Mouse (Mus musculus): ENCODE results near the gene Naa16. TPM values are rescaled to one million over a fixed set of nuclear protein-coding genes. Genes with fewer than 3 reads are reported as not detected.
A peak's percentile ranks its signal among the peaks of the same experiment; 100 is the strongest.

Naa16 gene
- polyA plus RNA-seq, 1 experiment from 2014 or later = 16.8 TPM

- H3K9me3 ChIP-seq (ENCODE audit: control insufficient read depth) = no peaks in the 10 kb centered on the region
- no peak for ATAC-seq
These were observed 20.1 kb upstream of the Naa16 start for GRCm38 (mm10) chr14:79410662-79411061.

GRCm38 (mm10) chr14:79409278-79409830, 18.8 kb upstream of the Naa16 start:
- Histone ChIP-seq H3K27me3 (replicated peaks; ENCODE audit: control insufficient read depth, insufficient read depth, low read length) (no peaks in the 10 kb centered on the region), H3K9ac (ENCODE audit: low read depth, low read length) (no peak overlapping the region), H3K4me1 (replicated peaks; ENCODE audit: control insufficient read depth, insufficient read depth, low read length) (no peaks in the 10 kb centered on the region), H3K36me3 (ENCODE audit: control insufficient read depth, insufficient read depth) (peaks cover 28% of the 10 kb centered on the region; the same call in 1 of the 2 replicates), H3K27ac (ENCODE audit: low read depth, low read length) (no peak overlapping the region), H3K9me3 (ENCODE audit: control insufficient read depth) (no peaks in the 10 kb centered on the region), H3K4me3 (ENCODE audit: low read depth, low read length) (no peak overlapping the region), H3K4me2 (replicated peaks; ENCODE audit: low read depth) (no peak overlapping the region)
- TF ChIP-seq CTCF (IDR thresholded peaks at IDR 0.05; ENCODE audit: low read depth) = no peak
- ATAC-seq = no peak
- 73% methylated on average over 6 of the region's 6 CpGs for WGBS

More at GRCm38 (mm10) chr14:79410662-79411061, 20.1 kb upstream of the Naa16 start:
- WGBS = 62% methylated on average over 2 of the region's 2 CpGs
- Histone ChIP-seq H3K9ac (ENCODE audit: low read depth, low read length) (no peak overlapping the region), H3K36me3 (ENCODE audit: control insufficient read depth, insufficient read depth) (peaks cover 29% of the 10 kb centered on the region; the same call in 1 of the 2 replicates), H3K4me2 (replicated peaks; ENCODE audit: low read depth) (no peak overlapping the region), H3K4me3 (ENCODE audit: low read depth, low read length) (no peak overlapping the region), H3K27me3 (replicated peaks; ENCODE audit: control insufficient read depth, insufficient read depth, low read length) (no peaks in the 10 kb centered on the region), H3K4me1 (replicated peaks; ENCODE audit: control insufficient read depth, insufficient read depth, low read length) (no peaks in the 10 kb centered on the region), H3K27ac (ENCODE audit: low read depth, low read length) (no peak overlapping the region)
- TF ChIP-seq CTCF (IDR thresholded peaks at IDR 0.05; ENCODE audit: low read depth) = no peak

DNA sequence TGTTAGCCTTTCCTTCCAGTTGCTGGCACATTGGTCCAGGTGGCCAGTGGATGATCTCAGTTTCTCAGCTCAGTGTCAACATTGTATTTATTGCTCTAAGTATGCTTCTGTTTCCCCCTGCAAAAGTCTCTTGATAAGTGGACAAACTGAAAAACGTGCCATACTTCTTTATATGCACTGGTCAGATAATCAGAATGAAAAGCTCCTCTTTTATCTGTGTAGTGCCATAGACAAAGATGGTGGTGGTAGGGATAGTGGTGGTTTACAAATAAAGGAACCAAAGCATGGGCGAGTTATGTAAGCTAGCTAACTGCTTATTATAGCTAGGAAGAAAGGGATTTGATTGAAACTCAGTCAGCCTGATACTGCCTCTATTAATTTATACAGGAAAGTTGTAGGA, 17.1 kb upstream of the Naa16 start:
- WGBS = 64% methylated on average over 2 of the region's 2 CpGs
- H3K27ac ChIP-seq (ENCODE audit: low read depth, low read length) = no peak overlapping the region
- no peaks in the 10 kb centered on the region for H3K27me3 ChIP-seq (replicated peaks; ENCODE audit: control insufficient read depth, insufficient read depth, low read length)
- ATAC-seq = no peak
- no peaks in the 10 kb centered on the region for H3K4me1 ChIP-seq (replicated peaks; ENCODE audit: control insufficient read depth, insufficient read depth, low read length)
- no peaks in the 10 kb centered on the region for H3K9me3 ChIP-seq (ENCODE audit: control insufficient read depth)
- no peak for TF ChIP-seq CTCF (IDR thresholded peaks at IDR 0.05; ENCODE audit: low read depth)
- no peak overlapping the region for H3K4me2 ChIP-seq (replicated peaks; ENCODE audit: low read depth)
- H3K4me3 ChIP-seq (ENCODE audit: low read depth, low read length) = no peak overlapping the region
- H3K36me3 ChIP-seq (ENCODE audit: control insufficient read depth, insufficient read depth) = peaks cover 14% of the 10 kb centered on the region
- no peak overlapping the region for H3K9ac ChIP-seq (ENCODE audit: low read depth, low read length)

GRCm38 (mm10) chr14:79397321-79398122, 6.9 kb upstream of the Naa16 start, which contains the start of gene Mtrf1:
Gene Mtrf1, plus strand, starts transcription at chr14:79397772.
- Histone ChIP-seq H3K27me3 (replicated peaks; ENCODE audit: control insufficient read depth, insufficient read depth, low read length) (no peaks in the 10 kb centered on the region), H3K27ac (ENCODE audit: low read depth, low read length) (peak within 1 kb of the TSS; percentile 55; the same call in 1 of the 2 replicates), H3K4me3 (ENCODE audit: low read depth, low read length) (peak within 1 kb of the TSS; percentile 61), H3K4me1 (replicated peaks; ENCODE audit: control insufficient read depth, insufficient read depth, low read length) (no peaks in the 10 kb centered on the region), H3K4me2 (replicated peaks; ENCODE audit: low read depth) (peak within 1 kb of the TSS; percentile 61), H3K36me3 (ENCODE audit: control insufficient read depth, insufficient read depth) (peaks cover 14% of the 10 kb centered on the region), H3K9ac (ENCODE audit: low read depth, low read length) (peak within 1 kb of the TSS; percentile 48), H3K9me3 (ENCODE audit: control insufficient read depth) (no peaks in the 10 kb centered on the region)
- ATAC-seq = peak; percentile 80
- WGBS = 18% methylated on average over 23 of the region's 23 CpGs
- TF ChIP-seq CTCF (IDR thresholded peaks at IDR 0.05; ENCODE audit: low read depth) = no peak

DNA sequence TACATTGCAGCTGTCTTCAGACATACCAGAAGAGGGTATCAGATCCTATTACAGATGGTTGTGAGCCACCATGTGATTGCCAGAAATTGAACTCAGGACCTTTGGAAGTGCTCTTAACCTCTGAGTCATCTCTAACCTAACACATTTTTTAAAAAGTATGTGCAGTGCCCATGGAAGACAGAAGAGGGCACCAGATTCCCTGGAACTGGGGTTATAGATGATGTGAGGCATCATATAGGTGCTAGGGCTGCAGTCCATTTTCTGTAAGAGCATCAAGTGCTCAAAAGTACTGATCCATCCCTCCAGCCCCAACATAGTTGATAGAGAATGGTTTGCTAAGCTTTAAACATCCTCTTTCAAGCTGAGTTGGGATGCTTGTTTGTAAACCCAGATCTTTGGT, 4.0 kb upstream of the Naa16 start:
- ATAC-seq = no peak
- peaks cover under 1% of the 10 kb centered on the region; the same call in 1 of the 2 replicates for H3K36me3 ChIP-seq (ENCODE audit: control insufficient read depth, insufficient read depth)
- H3K27ac ChIP-seq (ENCODE audit: low read depth, low read length) = no peak overlapping the region
- no peak overlapping the region for H3K9ac ChIP-seq (ENCODE audit: low read depth, low read length)
- no peaks in the 10 kb centered on the region for H3K4me1 ChIP-seq (replicated peaks; ENCODE audit: control insufficient read depth, insufficient read depth, low read length)
- H3K9me3 ChIP-seq (ENCODE audit: control insufficient read depth) = no peaks in the 10 kb centered on the region
- TF ChIP-seq CTCF (IDR thresholded peaks at IDR 0.05; ENCODE audit: low read depth) = peak; percentile 81
- no peak overlapping the region for H3K4me3 ChIP-seq (ENCODE audit: low read depth, low read length)
- H3K27me3 ChIP-seq (replicated peaks; ENCODE audit: control insufficient read depth, insufficient read depth, low read length) = no peaks in the 10 kb centered on the region
- H3K4me2 ChIP-seq (replicated peaks; ENCODE audit: low read depth) = no peak overlapping the region

- Histone ChIP-seq H3K4me1 (replicated peaks; ENCODE audit: control insufficient read depth, insufficient read depth, low read length) (no peaks in the 10 kb centered on the region), H3K4me2 (replicated peaks; ENCODE audit: low read depth) (no peak overlapping the region), H3K9ac (ENCODE audit: low read depth, low read length) (no peak overlapping the region), H3K9me3 (ENCODE audit: control insufficient read depth) (no peaks in the 10 kb centered on the region), H3K27ac (ENCODE audit: low read depth, low read length) (no peak overlapping the region), H3K27me3 (replicated peaks; ENCODE audit: control insufficient read depth, insufficient read depth, low read length) (no peaks in the 10 kb centered on the region), H3K4me3 (ENCODE audit: low read depth, low read length) (no peak overlapping the region), H3K36me3 (ENCODE audit: control insufficient read depth, insufficient read depth) (no peaks in the 10 kb centered on the region)
- 29% methylated on average over 1 of the region's 1 CpGs for WGBS
- no peak for ATAC-seq
- no peak for TF ChIP-seq CTCF (IDR thresholded peaks at IDR 0.05; ENCODE audit: low read depth)
These were observed 2.7 kb upstream of the Naa16 start for GRCm38 (mm10) chr14:79393289-79393688.
